Mouse (Mus musculus) testis, adult 2 months (tissue): ENCODE data around the gene H2-Q4.

Experiments
- CTCF ChIP-seq: fragments of 200-500 bp; IDR thresholded peaks from 2 replicates; pipeline ENCODE4 v1.5.1; 2012; ENCODE audit warnings: low read depth, mild to moderate bottlenecking, inconsistent platforms, low read length, moderate library complexity; ENCODE audit not compliant: control insufficient read depth, insufficient read depth, insufficient replicate concordance
- POLR2A ChIP-seq: fragments of 200-500 bp; IDR thresholded peaks from 2 replicates; pipeline ENCODE4 v1.6.1; 2012; ENCODE audit warnings: low read depth, mild to moderate bottlenecking, inconsistent platforms, low read length, moderate library complexity; ENCODE audit not compliant: control insufficient read depth

GRCm38 (mm10) chr17:35359470-35359862 is 20.0 kb upstream of the H2-Q4 start:
- no peak for TF ChIP-seq POLR2A
- no peak for TF ChIP-seq CTCF
